Mouse (Mus musculus) gastrocnemius, adult 2 months (tissue): Measurements from ENCODE around the gene Hoxa3. TPM values are rescaled to one million over a fixed set of nuclear protein-coding genes. Genes with fewer than 3 reads are reported as not detected.

Experiments
- DNase-seq: peaks from one replicate; pipeline ENCODE4 v3.0.0; 2022
- H3K27ac ChIP-seq: fragments of 200-600 bp; 2 replicates; pipeline ENCODE4 v1.8.1; 2022; ENCODE audit warnings: mild to moderate bottlenecking
- H3K4me3 ChIP-seq: fragments of 200-600 bp; 2 replicates; pipeline ENCODE4 v1.8.1; 2022; ENCODE audit warnings: mild to moderate bottlenecking, moderate library complexity
- CTCF ChIP-seq: fragments of 200-600 bp; IDR thresholded peaks from 2 replicates; pipeline ENCODE4 v1.8.1; 2022; ENCODE audit warnings: antibody characterized with exemption, mild to moderate bottlenecking, moderate library complexity
- intact Hi-C: fragments of 180-260 bp; cut with DNase I; formaldehyde crosslinking; loops from one replicate; pipeline ENCODE4 v1.15.1; 2025
- total RNA-seq, 2 experiments: library from RNA; stranded (reverse); gene quantifications; 2 replicates each; pipeline ENCODE4 v1.2.3; 2021

The Hoxa3 gene
- total RNA-seq, 2 experiments from 2014 or later, result 2.8 to 3.1 TPM

DNA sequence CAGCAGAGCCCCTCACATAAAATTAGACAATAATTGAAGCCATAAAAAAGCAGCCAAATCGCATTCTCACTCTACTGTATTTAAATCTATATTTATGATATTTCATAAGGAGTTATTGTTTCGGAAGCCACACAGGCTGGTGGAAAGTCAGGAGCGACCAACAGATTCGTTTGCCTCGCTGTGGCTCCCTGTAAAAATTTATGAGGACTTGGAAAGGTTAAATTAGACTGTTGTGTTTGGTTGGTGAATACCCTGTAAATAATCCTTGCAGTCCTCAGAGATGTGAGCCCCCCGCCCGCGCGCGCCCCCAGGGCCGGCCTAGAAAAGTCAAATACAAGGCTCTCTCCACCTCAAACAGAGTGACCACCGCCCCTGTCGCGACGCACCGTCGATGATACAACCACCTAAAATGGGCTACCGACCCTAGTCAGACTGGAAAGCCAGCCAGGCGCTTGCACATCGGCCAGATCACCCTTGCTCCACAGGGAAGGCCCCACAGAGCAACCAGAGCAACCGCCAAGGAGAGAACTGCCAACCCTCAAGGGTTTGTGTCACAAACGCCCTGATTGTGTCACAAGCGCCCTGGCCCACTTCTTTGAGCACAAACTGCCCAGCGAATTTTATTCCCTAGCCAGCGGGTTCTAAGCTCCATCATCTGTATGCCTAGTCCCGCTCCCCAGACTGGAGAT, 13.6 kb upstream of the Hoxa3 start:
- no peak for DNase-seq
- TF ChIP-seq CTCF, result no peak
- peak overlapping the region; percentile 93 for H3K27ac ChIP-seq
- intact Hi-C loops, result no loop called here
- H3K4me3 ChIP-seq, result peak overlapping the region; percentile 76

DNA sequence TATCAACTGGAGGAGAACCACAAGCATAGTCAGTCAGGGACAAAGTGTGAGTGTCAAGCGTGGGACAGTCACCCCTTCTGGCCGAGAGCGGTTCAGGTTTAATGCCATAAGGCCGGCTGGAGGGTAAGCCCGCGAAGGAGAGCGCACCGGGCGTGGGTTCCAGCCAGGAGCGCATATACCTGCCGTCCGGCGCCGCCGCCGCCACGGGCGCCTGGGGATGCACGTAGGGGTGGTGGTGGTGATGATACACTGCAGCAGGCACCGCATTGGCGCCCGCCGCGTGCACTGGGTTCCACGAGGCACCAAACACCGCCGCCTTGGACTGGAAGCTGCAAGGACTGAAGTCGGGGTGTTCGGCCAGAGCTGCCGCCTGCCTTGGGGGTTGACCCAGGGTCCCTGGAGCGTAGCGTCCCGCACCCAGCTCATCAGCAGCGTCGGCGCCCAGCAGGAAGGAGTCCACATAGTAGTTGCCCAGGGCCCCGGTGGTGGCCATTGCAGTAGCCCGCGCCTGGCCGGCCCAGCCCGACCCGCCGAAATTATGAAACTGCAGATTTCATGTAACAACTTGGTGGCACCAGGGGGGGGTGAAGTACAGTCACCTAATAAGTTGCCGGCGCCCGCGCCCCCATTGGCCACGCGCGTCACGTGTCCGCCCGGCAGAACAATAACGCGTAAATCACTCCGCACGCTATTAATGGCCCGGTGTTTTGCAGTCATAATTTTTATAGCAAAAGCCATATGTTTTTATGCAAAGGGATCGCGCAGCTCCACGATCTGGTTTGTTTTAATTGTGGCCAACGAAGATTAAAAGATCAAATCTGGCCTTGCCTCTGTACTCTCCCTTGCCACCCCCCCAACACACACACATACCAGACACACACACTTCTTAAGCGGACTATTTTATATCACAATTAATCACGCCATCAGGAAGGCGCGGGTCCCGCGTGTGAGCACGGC, 12.8 kb upstream of the Hoxa3 start:
- intact Hi-C loops, result loop anchor here (2.0 kb wide), 1 partner anchor 15 kb away; no protein-coding TSS in a partner anchor
- H3K4me3 ChIP-seq, result peak overlapping the region; percentile 76
- peak overlapping the region; percentile 93 for H3K27ac ChIP-seq
- DNase-seq, result peak; percentile 93
- no peak for TF ChIP-seq CTCF

DNA sequence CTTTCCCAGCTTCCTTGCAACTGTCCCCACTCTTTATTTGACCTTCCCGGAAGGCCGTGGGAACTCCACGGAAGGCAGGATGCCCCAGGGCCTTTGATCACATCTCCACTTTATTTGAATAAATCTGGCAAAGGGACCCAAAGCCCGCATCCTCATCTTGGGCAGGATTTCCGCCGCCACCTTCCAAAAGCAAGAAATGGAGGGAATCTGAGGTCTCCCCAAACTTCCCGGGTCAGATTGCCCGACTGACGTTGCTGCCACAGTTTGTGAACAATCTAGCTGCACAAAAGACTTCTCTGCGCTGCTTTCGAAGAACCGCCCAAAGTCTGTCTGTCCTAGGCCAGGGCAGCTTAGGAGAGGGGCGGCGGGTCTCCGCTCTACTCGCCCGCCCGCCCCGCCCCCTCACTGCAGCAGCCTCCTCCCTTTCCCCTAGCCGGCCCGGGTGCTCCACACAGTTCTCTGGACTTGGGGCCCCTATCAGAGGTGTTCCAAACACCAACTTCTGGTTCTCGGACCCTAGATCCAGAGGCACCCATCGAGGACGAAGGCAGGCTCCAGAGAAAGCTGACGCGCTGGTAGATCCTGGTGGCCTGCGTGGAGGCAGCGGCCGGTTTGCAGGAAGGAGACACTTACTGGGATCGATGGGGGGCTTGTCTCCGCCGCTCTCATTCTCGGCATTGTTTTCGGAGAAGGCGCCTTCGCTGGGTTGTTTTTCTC, 11.9 kb upstream of the Hoxa3 start:
- H3K4me3 ChIP-seq, result peak overlapping the region; percentile 76
- no peak for DNase-seq
- peak overlapping the region; percentile 93 for H3K27ac ChIP-seq
- TF ChIP-seq CTCF, result no peak
- intact Hi-C loops, result loop anchor here (2.0 to 5.0 kb wide), 2 partner anchors 14 to 753 kb away; partner anchors contain the start of gene Cbx3

DNA sequence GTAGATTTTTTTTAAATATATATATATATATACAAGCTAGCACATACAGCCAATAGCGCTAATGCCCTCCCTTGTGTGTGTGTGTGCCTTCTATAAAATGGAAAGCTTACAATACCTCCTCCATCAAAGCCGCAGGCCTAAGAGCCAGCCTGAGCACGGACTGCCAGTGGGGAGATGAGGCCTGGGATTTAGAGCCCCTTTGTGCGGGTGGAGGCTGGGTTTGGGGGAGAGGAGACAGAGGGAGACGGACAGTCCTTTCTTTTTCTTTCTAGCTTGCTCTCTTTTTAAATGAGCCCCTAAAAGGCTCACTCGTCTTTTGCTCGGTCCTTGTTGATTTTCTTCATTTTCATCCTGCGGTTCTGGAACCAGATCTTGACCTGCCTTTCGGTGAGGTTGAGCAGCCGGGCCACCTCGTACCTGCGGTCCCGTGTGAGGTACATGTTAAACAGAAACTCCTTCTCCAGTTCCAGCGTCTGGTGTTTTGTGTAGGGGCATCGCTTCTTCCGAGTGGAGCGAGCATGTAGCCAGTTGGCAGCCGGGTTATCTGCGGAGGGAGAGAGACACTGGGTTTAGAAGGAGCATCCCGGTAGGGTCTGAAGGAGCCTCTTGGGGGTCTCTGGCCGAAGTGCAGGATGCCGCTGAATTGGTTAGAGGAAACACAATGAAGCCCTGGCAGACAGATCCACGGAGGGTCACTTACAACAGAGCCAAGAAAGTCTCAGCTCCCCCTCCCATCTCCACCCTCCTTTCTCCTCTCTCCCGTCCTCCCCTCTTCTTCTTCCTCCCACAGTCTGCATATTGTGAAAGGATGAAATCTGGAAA, 11.0 kb upstream of the Hoxa3 start:
- TF ChIP-seq CTCF, result no peak
- DNase-seq, result no peak
- peak overlapping the region; percentile 93 for H3K27ac ChIP-seq
- peak overlapping the region; percentile 76 for H3K4me3 ChIP-seq
- intact Hi-C loops, result loop anchor here (2.0 to 5.0 kb wide), 2 partner anchors 13 to 752 kb away; partner anchors contain the start of gene Cbx3

GRCm38 (mm10) chr6:52222729-52223128, 9.6 kb upstream of the Hoxa3 start:
- no peak for TF ChIP-seq CTCF
- intact Hi-C loops, result loop anchor here (5.0 kb wide), 1 partner anchor 750 kb away; the partner anchor contains the start of gene Cbx3
- peak; percentile 35 for DNase-seq
- Histone ChIP-seq H3K4me3 (peak overlapping the region; percentile 76), H3K27ac (peak overlapping the region; percentile 93)

- peak overlapping the region; percentile 76 for H3K4me3 ChIP-seq
- intact Hi-C loops, result loop anchor here (2.0 to 5.0 kb wide), 3 partner anchors 345 to 750 kb away; partner anchors contain the start of gene Cbx3
- peak overlapping the region; percentile 93 for H3K27ac ChIP-seq
- TF ChIP-seq CTCF, result no peak
- peak; percentile 54 for DNase-seq
Observed at GRCm38 (mm10) chr6:52221993-52222685, 9.0 kb upstream of the Hoxa3 start.

DNA sequence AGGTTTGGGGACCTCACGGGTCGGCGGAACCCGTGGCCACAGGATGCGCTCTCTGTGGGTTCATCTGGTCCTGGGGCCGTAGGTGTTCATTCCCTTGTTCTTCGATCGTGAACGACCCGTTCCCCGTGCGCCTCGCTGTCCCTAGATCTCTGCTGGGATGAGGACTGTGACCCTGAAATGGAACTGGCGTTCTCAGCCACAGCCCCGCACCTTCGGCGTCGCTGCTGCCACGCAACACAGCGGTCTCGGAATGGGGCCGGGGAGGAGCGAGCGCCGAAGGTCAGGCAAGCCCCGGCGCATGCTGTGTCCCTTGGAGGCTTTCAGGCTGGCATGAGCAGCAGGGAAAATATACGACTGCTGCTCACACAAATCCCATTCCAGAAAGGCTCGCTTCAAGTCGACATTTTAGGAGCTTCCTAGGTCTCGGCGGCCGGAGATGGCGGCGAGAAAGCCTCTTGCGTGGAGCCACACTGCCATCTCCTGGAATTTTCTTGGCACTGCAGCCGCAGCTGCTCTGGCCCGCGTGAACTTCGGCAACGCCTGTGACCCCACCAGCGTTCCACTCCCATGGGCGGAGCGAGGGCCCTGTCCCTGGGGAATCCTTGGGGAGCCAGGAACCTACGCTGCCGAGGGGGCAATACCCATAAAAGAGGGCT, 8.3 kb upstream of the Hoxa3 start, which contains the start of gene Hoxa7:
Gene Hoxa7, minus strand, starts transcription at position 518 of the 656 bp plus-strand sequence.
- no peak; the same call in 1 of the 2 replicates for TF ChIP-seq CTCF
- intact Hi-C loops, result loop anchor here (2.0 to 5.0 kb wide), 3 partner anchors 345 to 749 kb away; partner anchors contain the start of gene Cbx3
- peak; percentile 95 for DNase-seq
- peak within 1 kb of the TSS; percentile 93 for H3K27ac ChIP-seq
- H3K4me3 ChIP-seq, result peak within 1 kb of the TSS; percentile 76

GRCm38 (mm10) chr6:52220865-52221310, 7.8 kb upstream of the Hoxa3 start:
- intact Hi-C loops, result loop anchor here (2.0 to 5.0 kb wide), 3 partner anchors 344 to 749 kb away; partner anchors contain the start of gene Cbx3
- Histone ChIP-seq H3K27ac (peak overlapping the region; percentile 93), H3K4me3 (peak overlapping the region; percentile 76)
- no peak for TF ChIP-seq CTCF
- no peak for DNase-seq

- Histone ChIP-seq H3K4me3 (peak overlapping the region; percentile 76), H3K27ac (peak overlapping the region; percentile 93)
- no peak for DNase-seq
- no peak for TF ChIP-seq CTCF
- intact Hi-C loops, result loop anchor here (2.0 to 5.0 kb wide), 3 partner anchors 343 to 748 kb away; partner anchors contain the start of gene Cbx3
Observed at GRCm38 (mm10) chr6:52220003-52220864, 7.1 kb upstream of the Hoxa3 start.
